Comparison of ENCODE assay signal across 8 mouse cellular contexts in the genomic region with DNA sequence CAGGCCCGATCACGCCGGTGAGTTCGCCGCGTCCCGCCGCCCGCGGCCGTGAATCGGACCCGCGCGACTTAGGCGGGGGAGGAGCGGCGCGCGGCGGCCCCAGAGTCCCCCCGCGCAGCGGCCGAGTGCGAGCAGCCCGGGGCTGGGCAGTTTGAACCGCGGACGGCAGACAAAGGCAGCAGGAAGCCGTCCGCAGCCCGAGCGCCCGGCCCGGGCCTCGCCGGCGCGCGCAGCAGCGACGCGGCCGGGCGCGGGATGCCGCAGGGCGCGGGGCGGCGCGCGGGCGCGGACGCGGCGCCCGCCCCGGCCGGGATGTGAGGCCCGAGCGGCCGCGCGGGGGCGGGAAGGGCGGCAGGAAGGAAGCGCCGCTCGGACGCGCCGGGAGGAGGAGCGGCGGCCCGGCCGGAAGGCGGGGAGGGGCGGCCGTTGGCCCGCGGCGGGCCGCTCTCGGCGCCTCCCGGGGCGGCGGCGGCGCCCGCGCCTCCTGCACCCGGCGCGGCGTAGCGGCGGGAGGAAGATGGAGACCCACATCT. TPM values are rescaled to one million over a fixed set of nuclear protein-coding genes. Genes with fewer than 3 reads are reported as not detected.
DNase-seq lines count a peak whose midpoint lies in the region; ATAC-seq and TF ChIP-seq lines count a peak whose summit lies in the region.

Gene Fbxl14 (plus strand): TSS at position 326 of the 533 bp plus-strand sequence.

- H3K27ac ChIP-seq in testis, adult 2 months (ENCODE audit: control insufficient read depth, insufficient read depth, low read depth, low read length), result peak within 1 kb of the TSS; percentile 90
- H3K27ac ChIP-seq in embryonic facial prominence, embryonic 10.5 days (replicated peaks), result peak within 1 kb of the TSS; percentile 100
- peak within 1 kb of the TSS; percentile 100 for H3K27ac ChIP-seq in heart, embryonic 10.5 days
- peak within 1 kb of the TSS; percentile 86 for H3K27ac ChIP-seq in liver, embryonic 13.5 days
- H3K27ac ChIP-seq in neural tube, embryonic 15.5 days (replicated peaks), result peak within 1 kb of the TSS; percentile 100

- H3K4me2 ChIP-seq in liver, embryonic 13.5 days, result peak within 1 kb of the TSS; percentile 96
- peak within 1 kb of the TSS; percentile 94 for H3K4me2 ChIP-seq in neural tube, embryonic 15.5 days

- no peak for TF ChIP-seq CTCF in testis, adult 2 months (IDR thresholded peaks at IDR 0.05; ENCODE audit: control insufficient read depth, insufficient read depth, insufficient replicate concordance, low read depth, low read length)

- H3K4me3 ChIP-seq in testis, adult 2 months (ENCODE audit: control insufficient read depth, low read depth, low read length), result peak within 1 kb of the TSS; percentile 85
- H3K4me3 ChIP-seq in embryonic facial prominence, embryonic 10.5 days, result peak within 1 kb of the TSS; percentile 94
- peak within 1 kb of the TSS; percentile 83 for H3K4me3 ChIP-seq in heart, embryonic 10.5 days
- H3K4me3 ChIP-seq in liver, embryonic 13.5 days (replicated peaks), result peak within 1 kb of the TSS; percentile 87
- H3K4me3 ChIP-seq in neural tube, embryonic 15.5 days (replicated peaks), result peak within 1 kb of the TSS; percentile 52

- TF ChIP-seq POLR2A in testis, adult 2 months (IDR thresholded peaks at IDR 0.05; ENCODE audit: control insufficient read depth, low read depth, low read length), result no peak

- H3K9ac ChIP-seq in liver, embryonic 13.5 days, result peak within 1 kb of the TSS; percentile 83
- H3K9ac ChIP-seq in neural tube, embryonic 15.5 days (replicated peaks), result peak within 1 kb of the TSS; percentile 87

- DNase-seq in testis, postnatal 14 days (ENCODE audit: low spot score), result no peak
- DNase-seq in embryonic facial prominence, embryonic 10.5 days (ENCODE audit: low spot score), result no peak
- no peak for DNase-seq in heart, embryonic 10.5 days (ENCODE audit: low spot score)
- peak; percentile 79 for DNase-seq in kidney, postnatal 10 days
- no peak for DNase-seq in liver, embryonic 13.5 days
- no peak for DNase-seq in ovary, postnatal 36 days (ENCODE audit: low spot score)

- peak; percentile 82 for ATAC-seq in liver, embryonic 13.5 days (ENCODE audit: low read depth)
- ATAC-seq in neural tube, embryonic 15.5 days (ENCODE audit: low FRiP score), result peak; percentile 85

- H3K27me3 ChIP-seq in testis, adult 2 months (ENCODE audit: control insufficient read depth, insufficient read depth, low read length), result no peaks in the 10 kb centered on the region
- no peaks in the 10 kb centered on the region for H3K27me3 ChIP-seq in embryonic facial prominence, embryonic 10.5 days (replicated peaks; ENCODE audit: low read depth, poor library complexity, severe bottlenecking)
- no peaks in the 10 kb centered on the region for H3K27me3 ChIP-seq in heart, embryonic 10.5 days (ENCODE audit: insufficient read depth, poor library complexity, severe bottlenecking)
- H3K27me3 ChIP-seq in liver, embryonic 13.5 days, result no peaks in the 10 kb centered on the region
- H3K27me3 ChIP-seq in neural tube, embryonic 15.5 days (replicated peaks), result no peaks in the 10 kb centered on the region

- no peaks in the 10 kb centered on the region for H3K9me3 ChIP-seq in embryonic facial prominence, embryonic 10.5 days
- H3K9me3 ChIP-seq in heart, embryonic 10.5 days, result no peaks in the 10 kb centered on the region
- no peaks in the 10 kb centered on the region for H3K9me3 ChIP-seq in liver, embryonic 13.5 days (replicated peaks)
- H3K9me3 ChIP-seq in neural tube, embryonic 15.5 days (replicated peaks), result no peaks in the 10 kb centered on the region

- H3K4me1 ChIP-seq in testis, adult 2 months (ENCODE audit: control insufficient read depth, insufficient read depth, low read length), result peaks cover 17% of the 10 kb centered on the region
- peaks cover 62% of the 10 kb centered on the region for H3K4me1 ChIP-seq in embryonic facial prominence, embryonic 10.5 days
- peaks cover 50% of the 10 kb centered on the region for H3K4me1 ChIP-seq in heart, embryonic 10.5 days
- peaks cover 64% of the 10 kb centered on the region for H3K4me1 ChIP-seq in liver, embryonic 13.5 days (replicated peaks)
- peaks cover 54% of the 10 kb centered on the region for H3K4me1 ChIP-seq in neural tube, embryonic 15.5 days

- no peaks in the 10 kb centered on the region for H3K36me3 ChIP-seq in testis, adult 2 months (ENCODE audit: control insufficient read depth, insufficient read depth, low read length)
- H3K36me3 ChIP-seq in embryonic facial prominence, embryonic 10.5 days (replicated peaks), result peaks cover 29% of the 10 kb centered on the region
- H3K36me3 ChIP-seq in heart, embryonic 10.5 days, result peaks cover 9% of the 10 kb centered on the region
- peaks cover 14% of the 10 kb centered on the region for H3K36me3 ChIP-seq in liver, embryonic 13.5 days
- H3K36me3 ChIP-seq in neural tube, embryonic 15.5 days, result 0 out of 2 replicates have a peak, but pooled peaks cover 2% of the 10 kb centered on the region

- WGBS in embryonic facial prominence, embryonic 10.5 days, result 3% methylated on average over 84 of the region's 101 CpGs
- 4% methylated on average over 101 of the region's 101 CpGs for WGBS in heart, embryonic 10.5 days
- under 1% methylated on average over 81 of the region's 101 CpGs for WGBS in liver, embryonic 13.5 days (ENCODE audit: insufficient replicate concordance)
- under 1% methylated on average over 39 of the region's 101 CpGs for WGBS in neural tube, embryonic 15.5 days

RNA-seq across cellular contexts. Expression of gene Fbxl14, which starts in this region (rescaled TPM):
- polyA plus RNA-seq in testis, adult 2 months (2012; rRNA removed), result 21.6 and 21.8 TPM in 2 replicates
- 3.4 and 3.6 TPM in 2 replicates for polyA plus RNA-seq in embryonic facial prominence, embryonic 10.5 days (2016; fragmentation: Nextera tagmentation; extraction: Ambion mirVana)
- 2.4 and 3.9 TPM in 2 replicates for polyA plus RNA-seq in heart, embryonic 10.5 days (2016; fragmentation: Nextera tagmentation; extraction: Ambion mirVana)
- polyA plus RNA-seq in liver, embryonic 13.5 days (2015; fragmentation: Nextera tagmentation; extraction: Ambion mirVana), result 2.8 and 3.1 TPM in 2 replicates
- 2.1 and 4.1 TPM in 2 replicates for polyA plus RNA-seq in neural tube, embryonic 15.5 days (2015; fragmentation: Nextera tagmentation; extraction: Ambion mirVana)
